Mouse (Mus musculus) C2C12 (cell line): Measurements from ENCODE around the gene Kbtbd12.

Experiments used
- CEBPB ChIP-seq: IDR thresholded peaks from one replicate; pipeline ENCODE4 v1.6.1; 2011; ENCODE audit warnings: low read depth, mild to moderate bottlenecking, control low read depth, moderate library complexity
- CTCF ChIP-seq: IDR thresholded peaks from one replicate; pipeline ENCODE4 v1.5.1; 2011; ENCODE audit not compliant: control insufficient read depth, insufficient read depth, insufficient read length
- FOSL1 ChIP-seq: IDR thresholded peaks from one replicate; pipeline ENCODE4 v1.8.0; 2011; ENCODE audit warnings: mild to moderate bottlenecking, low read length; ENCODE audit not compliant: poor library complexity, insufficient read depth, severe bottlenecking
- MAX ChIP-seq: IDR thresholded peaks from one replicate; pipeline ENCODE4 v1.6.1; 2011; ENCODE audit warnings: mild to moderate bottlenecking, control low read depth
- MYOD1 ChIP-seq: IDR thresholded peaks from one replicate; pipeline ENCODE4 v1.6.1; 2011; ENCODE audit warnings: low read depth; ENCODE audit not compliant: control insufficient read depth, insufficient read length
- USF1 ChIP-seq: IDR thresholded peaks from one replicate; pipeline ENCODE4 v1.6.1; 2011; ENCODE audit warnings: low read depth, mild to moderate bottlenecking, control low read depth, moderate library complexity

- peak; percentile 66 for TF ChIP-seq CTCF
- no peak for TF ChIP-seq MAX
- no peak for TF ChIP-seq FOSL1
- TF ChIP-seq CEBPB = no peak
- TF ChIP-seq USF1 = no peak
- no peak for TF ChIP-seq MYOD1
Measured at GRCm38 (mm10) chr6:88499481-88500404, 138.0 kb downstream of the Kbtbd12 start.
